Mouse (Mus musculus) forebrain, embryonic 12.5 days (tissue): ENCODE measurements at regions not wholly inside any gene's neighbourhood (a gene's known extent, or its start where the extent isn't known, plus 50 kb on each side); places are given as distances from the start of the nearest gene placed in this dataset.

ENCODE experiments used
- ATAC-seq: fragments of 200-750 bp; cut with Nextera tagmentation; 2 replicates; pipeline ENCODE4 v1.8.0; 2017; ENCODE audit warnings: moderate TSS enrichment; ENCODE audit not compliant: low FRiP score
- H3K27ac ChIP-seq: fragments of 300-500 bp; sonication (generic); 2 replicates; pipeline ENCODE4 v1.5.1; 2016; ENCODE audit warnings: mild to moderate bottlenecking
- H3K27me3 ChIP-seq: fragments of 300-500 bp; sonication (generic); 2 replicates; pipeline ENCODE4 v1.6.1; 2016; ENCODE audit warnings: mild to moderate bottlenecking
- H3K36me3 ChIP-seq: fragments of 300-500 bp; sonication (generic); replicated peaks from 2 replicates; pipeline ENCODE4 v1.6.1; 2016; ENCODE audit warnings: mild to moderate bottlenecking
- H3K4me1 ChIP-seq: fragments of 300-500 bp; sonication (generic); 2 replicates; pipeline ENCODE4 v1.6.1; 2016
- H3K4me2 ChIP-seq: fragments of 300-500 bp; sonication (generic); 2 replicates; pipeline ENCODE4 v1.6.1; 2016; ENCODE audit warnings: mild to moderate bottlenecking, moderate library complexity
- H3K4me3 ChIP-seq: fragments of 300-500 bp; sonication (generic); replicated peaks from 2 replicates; pipeline ENCODE4 v1.5.1; 2016; ENCODE audit warnings: mild to moderate bottlenecking
- H3K9ac ChIP-seq: fragments of 300-500 bp; sonication (generic); 2 replicates; pipeline ENCODE4 v1.6.1; 2016; ENCODE audit warnings: mild to moderate bottlenecking
- H3K9me3 ChIP-seq: fragments of 300-500 bp; sonication (generic); 2 replicates; pipeline ENCODE4 v1.6.1; 2016
- WGBS: fragments of 180-500 bp; shearing (Covaris S2); methylation state at CpG from one replicate; pipeline ENCODE4 v1.1.7; 2016; 5-methylcytosine and 5-hydroxymethylcytosine counted together

DNA sequence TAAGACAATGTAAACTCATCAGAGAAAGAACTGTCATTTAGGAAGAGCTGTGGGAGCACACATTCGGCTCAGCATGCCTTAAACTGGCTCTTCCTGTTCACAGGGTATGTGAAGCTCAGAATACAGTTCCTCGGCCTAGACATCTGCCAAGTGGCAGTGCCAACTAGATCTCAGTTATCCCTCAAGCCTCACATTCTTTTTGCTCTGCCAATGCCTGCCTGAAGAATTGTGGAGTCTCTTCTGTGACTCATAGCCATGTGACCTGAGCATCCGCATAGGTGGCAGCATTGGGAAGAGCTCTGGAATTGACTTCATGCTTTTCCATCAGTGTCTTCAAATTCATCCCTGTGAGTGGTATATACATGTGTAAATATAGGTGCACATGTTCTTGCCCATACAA lies 59.7 kb downstream of the Prlhr start:
- no peaks in the 10 kb centered on the region for H3K36me3 ChIP-seq
- no peak overlapping the region for H3K4me2 ChIP-seq
- H3K27ac ChIP-seq = no peak overlapping the region
- H3K4me3 ChIP-seq = no peak overlapping the region
- H3K9me3 ChIP-seq = no peaks in the 10 kb centered on the region
- ATAC-seq = no peak
- WGBS = 90% methylated on average over 3 of the region's 3 CpGs
- no peak overlapping the region for H3K9ac ChIP-seq
- H3K4me1 ChIP-seq = no peaks in the 10 kb centered on the region
- H3K27me3 ChIP-seq = no peaks in the 10 kb centered on the region

DNA sequence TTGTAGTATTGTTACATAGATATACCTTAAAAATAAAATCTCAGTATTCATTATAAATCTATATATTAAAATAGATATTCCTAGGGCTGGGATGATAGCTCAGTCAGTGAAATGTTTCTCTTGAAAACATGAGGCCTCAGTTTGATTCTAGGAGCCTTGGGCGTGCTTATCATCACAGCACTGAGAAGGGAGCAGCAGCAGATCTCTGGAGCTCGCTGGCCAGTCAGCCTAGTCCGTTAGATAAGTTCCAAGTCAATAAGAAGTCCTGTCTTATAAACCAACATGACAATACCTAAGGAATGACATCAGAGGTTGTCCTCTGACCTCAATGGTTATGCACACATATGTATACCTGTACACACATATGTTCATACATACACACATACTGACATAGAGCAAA lies 68.7 kb downstream of the Prlhr start:
- no peaks in the 10 kb centered on the region for H3K9me3 ChIP-seq
- H3K4me2 ChIP-seq = no peak overlapping the region
- H3K36me3 ChIP-seq = no peaks in the 10 kb centered on the region
- H3K27me3 ChIP-seq = no peaks in the 10 kb centered on the region
- 87% methylated on average over 3 of the region's 3 CpGs for WGBS
- ATAC-seq = no peak
- no peak overlapping the region for H3K27ac ChIP-seq
- peaks cover 6% of the 10 kb centered on the region; the same call in 1 of the 2 replicates for H3K4me1 ChIP-seq
- H3K9ac ChIP-seq = no peak overlapping the region
- H3K4me3 ChIP-seq = no peak overlapping the region

DNA sequence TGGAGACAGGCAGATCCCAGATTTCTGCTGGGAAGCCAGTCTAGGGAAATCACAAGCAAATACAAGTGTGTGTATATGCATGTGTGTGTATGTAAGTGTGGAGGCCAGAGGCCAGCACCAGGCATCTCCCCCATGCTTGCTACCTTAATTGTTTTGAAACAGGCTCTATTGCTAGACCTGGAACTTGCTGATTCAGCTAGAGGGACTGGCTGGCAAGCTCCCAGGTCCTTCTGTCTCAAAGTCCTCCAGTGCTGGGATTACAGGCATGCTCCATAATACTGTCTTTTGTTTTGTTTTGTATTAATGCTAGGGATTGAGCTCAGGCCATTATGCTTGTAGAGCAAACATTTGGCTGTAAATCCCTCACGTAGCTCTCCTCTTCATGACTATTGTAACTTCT lies 70.4 kb downstream of the Prlhr start:
- Histone ChIP-seq H3K4me2 (no peak overlapping the region), H3K4me3 (no peak overlapping the region), H3K4me1 (peaks cover 6% of the 10 kb centered on the region; the same call in 1 of the 2 replicates), H3K9me3 (no peaks in the 10 kb centered on the region), H3K9ac (no peak overlapping the region), H3K27me3 (no peaks in the 10 kb centered on the region; the same call in 1 of the 2 replicates), H3K27ac (no peak overlapping the region), H3K36me3 (no peaks in the 10 kb centered on the region)
- WGBS = 45% methylated on average over 1 of the region's 1 CpGs
- no peak for ATAC-seq

DNA sequence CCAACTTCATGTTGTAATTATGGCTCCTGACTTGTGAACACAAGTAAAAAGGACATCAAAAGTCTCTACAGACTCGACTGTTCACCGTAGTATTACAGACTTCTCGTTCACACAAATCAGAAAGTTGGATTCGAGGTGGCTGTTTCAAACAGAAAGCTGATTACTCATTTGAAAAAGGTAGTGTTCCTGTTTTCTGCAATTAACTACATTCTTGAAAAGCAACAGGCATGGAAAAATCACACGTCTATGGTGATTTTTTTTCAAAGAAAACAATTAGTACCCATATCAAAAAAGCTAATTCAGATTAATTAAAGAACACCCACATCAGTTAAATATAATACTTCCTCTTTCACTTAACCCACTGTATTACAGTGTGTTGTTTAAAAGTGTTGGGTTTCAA lies 71.5 kb downstream of the Prlhr start:
- 63% methylated on average over 5 of the region's 5 CpGs for WGBS
- Histone ChIP-seq H3K4me1 (peaks cover 6% of the 10 kb centered on the region; the same call in 1 of the 2 replicates), H3K4me2 (no peak overlapping the region), H3K4me3 (no peak overlapping the region), H3K27me3 (no peaks in the 10 kb centered on the region; the same call in 1 of the 2 replicates), H3K9me3 (no peaks in the 10 kb centered on the region), H3K9ac (no peak overlapping the region), H3K27ac (no peak overlapping the region), H3K36me3 (no peaks in the 10 kb centered on the region)
- ATAC-seq = no peak

DNA sequence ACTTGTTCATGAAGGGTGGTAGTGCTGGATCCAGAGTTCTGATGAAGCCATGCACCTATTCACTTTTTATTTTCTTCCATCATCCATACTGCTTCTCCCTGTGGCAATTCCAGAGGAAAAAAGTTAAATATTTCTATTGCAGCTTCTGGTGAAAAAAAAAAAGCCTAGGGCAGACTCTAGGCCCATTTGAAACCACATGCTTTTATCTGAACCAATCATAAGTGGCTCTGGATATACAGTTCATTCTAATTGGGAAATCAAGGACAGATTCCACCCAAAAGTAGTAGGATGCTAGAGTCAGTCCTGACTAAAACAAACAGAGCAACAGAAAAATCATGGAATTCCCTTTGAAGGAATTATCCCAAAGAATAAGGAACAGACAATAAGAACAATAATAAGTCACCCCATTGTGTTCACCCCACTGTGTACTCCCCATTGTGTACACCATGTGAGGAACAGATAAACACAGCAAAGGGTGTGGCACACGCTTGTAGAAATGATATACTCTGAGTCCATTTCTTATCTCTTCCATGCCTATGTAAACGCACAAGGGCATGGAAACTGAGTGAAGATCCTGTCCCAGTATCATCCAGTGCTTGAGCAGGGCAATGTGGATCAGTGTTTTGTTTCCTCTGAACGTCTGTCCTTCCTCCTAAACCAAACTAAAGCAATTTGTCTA lies 81.4 kb downstream of the Prlhr start:
- no peak overlapping the region for H3K4me2 ChIP-seq
- no peaks in the 10 kb centered on the region for H3K36me3 ChIP-seq
- no peak for ATAC-seq
- H3K4me3 ChIP-seq = no peak overlapping the region
- no peak overlapping the region for H3K27ac ChIP-seq
- no peak overlapping the region for H3K9ac ChIP-seq
- H3K27me3 ChIP-seq = no peaks in the 10 kb centered on the region
- H3K9me3 ChIP-seq = no peaks in the 10 kb centered on the region
- 81% methylated on average over 3 of the region's 3 CpGs for WGBS
- H3K4me1 ChIP-seq = no peaks in the 10 kb centered on the region

DNA sequence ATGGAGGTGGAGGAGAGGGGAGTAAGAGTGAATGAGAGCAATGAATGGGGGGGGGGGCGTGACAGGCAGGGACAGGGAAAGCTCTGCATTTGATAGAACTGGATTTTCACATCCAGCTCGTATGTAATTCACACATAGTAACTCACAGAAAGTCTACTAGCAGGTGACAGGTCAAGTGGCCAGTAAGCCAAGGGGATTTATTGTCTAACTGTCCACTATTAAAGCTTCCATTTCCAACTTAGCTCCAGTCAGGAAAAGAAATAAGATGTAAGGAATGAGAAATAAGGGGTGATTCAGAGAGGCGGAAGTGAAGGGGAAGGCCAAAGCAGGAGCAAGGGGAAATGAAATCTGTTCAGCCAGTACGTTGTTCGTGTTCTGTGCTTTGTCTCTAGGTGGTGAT lies 83.4 kb downstream of the Prlhr start:
- no peak for ATAC-seq
- no peaks in the 10 kb centered on the region for H3K27me3 ChIP-seq
- no peaks in the 10 kb centered on the region; the same call in 1 of the 2 replicates for H3K4me1 ChIP-seq
- H3K9ac ChIP-seq = no peak overlapping the region
- no peaks in the 10 kb centered on the region for H3K9me3 ChIP-seq
- no peak overlapping the region for H3K4me2 ChIP-seq
- 78% methylated on average over 5 of the region's 5 CpGs for WGBS
- H3K36me3 ChIP-seq = no peaks in the 10 kb centered on the region
- no peak overlapping the region for H3K27ac ChIP-seq
- H3K4me3 ChIP-seq = no peak overlapping the region

DNA sequence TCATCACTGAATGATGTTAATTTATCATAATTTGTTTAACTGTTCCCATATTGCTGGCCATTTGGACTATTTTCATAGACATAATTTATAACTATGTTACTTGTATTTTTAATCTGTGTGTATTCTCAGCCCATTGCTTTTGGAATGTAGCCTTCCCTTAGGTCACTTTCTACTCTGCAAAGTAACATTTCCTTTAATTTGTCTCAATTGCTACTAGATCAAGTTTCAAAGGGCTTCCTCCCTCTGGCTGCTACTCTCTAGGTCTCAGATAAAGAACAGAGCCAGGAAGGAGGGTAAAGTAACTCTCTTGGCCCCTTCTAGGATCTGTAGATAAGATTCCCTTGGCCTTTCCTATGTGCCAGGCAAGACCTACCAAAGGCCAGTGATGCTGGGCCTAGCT lies 85.4 kb downstream of the Prlhr start:
- Histone ChIP-seq H3K4me3 (no peak overlapping the region), H3K4me2 (no peak overlapping the region), H3K27me3 (no peaks in the 10 kb centered on the region), H3K4me1 (no peaks in the 10 kb centered on the region; the same call in 1 of the 2 replicates), H3K9me3 (no peaks in the 10 kb centered on the region), H3K36me3 (no peaks in the 10 kb centered on the region), H3K9ac (no peak overlapping the region), H3K27ac (no peak overlapping the region)
- no peak for ATAC-seq

DNA sequence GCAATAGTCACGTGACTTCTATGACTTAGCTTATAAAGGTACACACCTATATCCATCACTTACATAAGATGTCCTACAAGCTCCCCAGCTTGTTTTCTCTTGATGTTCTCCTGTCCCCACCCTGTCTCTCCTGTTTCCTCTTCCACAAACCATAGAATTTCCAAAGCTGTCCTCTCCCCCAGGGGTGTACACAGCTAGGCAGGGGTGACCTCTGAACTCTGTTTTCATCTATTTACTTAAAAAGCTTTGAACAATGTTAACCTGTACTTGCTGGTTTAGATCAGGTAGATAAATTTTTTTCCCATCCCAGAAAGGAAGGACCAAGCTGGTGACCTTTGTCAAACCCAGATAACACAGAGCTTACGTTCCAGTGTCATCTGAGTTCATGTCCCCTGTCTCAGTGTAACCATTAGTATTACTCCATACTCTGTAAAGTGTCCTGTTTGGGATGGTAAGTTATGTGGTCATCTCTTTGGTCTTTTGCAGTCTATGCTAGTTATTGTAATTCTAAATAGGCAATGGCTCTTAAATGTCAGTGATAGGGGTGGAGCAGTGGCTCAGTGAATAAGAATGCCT lies 89.0 kb downstream of the Prlhr start:
- no peak for ATAC-seq
- Histone ChIP-seq H3K27me3 (no peaks in the 10 kb centered on the region), H3K36me3 (no peaks in the 10 kb centered on the region), H3K4me1 (no peaks in the 10 kb centered on the region; the same call in 1 of the 2 replicates), H3K4me2 (no peak overlapping the region), H3K4me3 (no peak overlapping the region), H3K27ac (no peak overlapping the region), H3K9ac (no peak overlapping the region), H3K9me3 (no peaks in the 10 kb centered on the region)
- 86% methylated on average over 2 of the region's 2 CpGs for WGBS

DNA sequence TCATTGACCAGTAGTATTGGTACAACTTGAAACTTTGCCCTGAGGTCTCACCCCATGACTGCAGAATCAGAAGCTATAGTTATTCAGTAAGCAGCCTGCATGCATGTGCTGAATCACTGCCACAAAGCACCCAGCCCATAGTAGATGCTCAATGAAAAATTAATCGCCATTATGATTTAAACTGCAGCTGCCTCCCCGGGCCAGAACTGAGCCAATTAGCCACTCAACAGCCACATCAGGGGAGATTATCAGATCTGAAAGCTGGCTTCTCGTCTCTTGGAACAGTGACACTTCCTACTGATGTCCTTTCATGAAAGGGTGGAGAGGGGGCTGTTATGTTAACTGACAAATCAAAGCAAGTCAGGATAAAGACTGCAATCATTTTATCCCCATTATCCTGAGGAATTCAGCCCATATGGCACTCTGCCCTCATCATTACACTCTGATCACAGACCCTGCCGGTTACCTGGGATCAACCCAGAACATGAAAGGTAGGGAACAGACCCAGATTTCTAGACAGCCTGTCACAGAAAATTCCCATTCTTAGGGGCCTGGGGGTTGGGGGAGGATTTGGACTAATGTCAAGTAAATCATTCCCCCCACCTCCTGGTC lies 104.0 kb downstream of the Prlhr start:
- Histone ChIP-seq H3K9me3 (no peaks in the 10 kb centered on the region), H3K27ac (0 out of 2 replicates have a peak overlapping the region, but pooled peaks have one; percentile 36), H3K27me3 (no peaks in the 10 kb centered on the region), H3K4me3 (no peak overlapping the region), H3K9ac (no peak overlapping the region), H3K4me1 (peaks cover 16% of the 10 kb centered on the region), H3K4me2 (no peak overlapping the region), H3K36me3 (no peaks in the 10 kb centered on the region)
- WGBS = 28% methylated on average over 4 of the region's 4 CpGs
- ATAC-seq = no peak

DNA sequence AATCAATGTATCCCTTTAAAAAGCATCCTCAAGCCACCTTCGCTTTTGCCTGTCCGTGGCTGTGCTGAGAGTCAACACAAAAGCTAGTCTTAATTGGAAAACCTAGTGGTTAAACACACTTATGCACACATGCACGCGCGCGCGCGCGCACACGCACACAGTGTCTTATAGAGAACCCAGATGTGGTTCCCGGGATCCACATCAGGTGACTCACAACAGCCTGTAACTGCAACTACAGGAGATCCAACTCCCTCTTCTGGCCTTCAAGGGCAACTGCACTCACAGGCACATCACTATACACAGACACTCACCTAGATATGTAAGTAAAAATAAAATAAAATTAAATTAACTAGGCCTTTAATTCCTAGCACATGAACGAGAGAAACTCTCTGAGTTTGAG lies 118.4 kb upstream of the Fam204a start:
- Histone ChIP-seq H3K4me1 (no peaks in the 10 kb centered on the region), H3K36me3 (no peaks in the 10 kb centered on the region)

DNA sequence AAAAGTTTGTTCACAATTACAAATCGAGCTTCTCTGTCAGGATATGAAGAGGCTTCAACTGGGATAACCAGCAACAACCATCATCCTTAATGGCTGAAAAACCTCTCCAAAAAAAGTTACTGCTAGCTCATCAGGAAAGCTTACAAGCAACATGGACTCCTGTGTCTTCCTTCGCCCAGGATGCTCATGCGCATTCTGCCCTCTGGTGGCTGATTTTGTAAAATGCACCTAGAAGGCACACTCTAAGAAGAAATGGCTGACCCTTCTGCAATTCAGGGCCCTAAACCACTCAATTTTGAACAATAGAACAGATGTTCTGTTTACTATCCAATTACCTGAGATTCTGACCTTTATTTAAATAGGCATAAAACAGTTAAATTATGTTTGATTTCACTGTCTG lies 115.0 kb upstream of the Fam204a start:
- no peaks in the 10 kb centered on the region for H3K27me3 ChIP-seq
- no peak overlapping the region for H3K4me2 ChIP-seq
- no peak overlapping the region for H3K4me3 ChIP-seq
- H3K27ac ChIP-seq = no peak overlapping the region
- H3K9me3 ChIP-seq = no peaks in the 10 kb centered on the region
- 6% methylated on average over 3 of the region's 3 CpGs for WGBS
- H3K4me1 ChIP-seq = no peaks in the 10 kb centered on the region; the same call in 1 of the 2 replicates
- H3K9ac ChIP-seq = no peak overlapping the region
- no peaks in the 10 kb centered on the region for H3K36me3 ChIP-seq
- ATAC-seq = no peak; the same call in 1 of the 2 replicates

More for the DNA sequence above, 118.4 kb upstream of the Fam204a start:
- H3K4me3 ChIP-seq = no peak overlapping the region
- no peak overlapping the region for H3K4me2 ChIP-seq
- ATAC-seq = no peak
- no peaks in the 10 kb centered on the region for H3K27me3 ChIP-seq
- H3K27ac ChIP-seq = no peak overlapping the region
- no peaks in the 10 kb centered on the region for H3K9me3 ChIP-seq
- no peak overlapping the region for H3K9ac ChIP-seq
- WGBS = 95% methylated on average over 12 of the region's 12 CpGs

DNA sequence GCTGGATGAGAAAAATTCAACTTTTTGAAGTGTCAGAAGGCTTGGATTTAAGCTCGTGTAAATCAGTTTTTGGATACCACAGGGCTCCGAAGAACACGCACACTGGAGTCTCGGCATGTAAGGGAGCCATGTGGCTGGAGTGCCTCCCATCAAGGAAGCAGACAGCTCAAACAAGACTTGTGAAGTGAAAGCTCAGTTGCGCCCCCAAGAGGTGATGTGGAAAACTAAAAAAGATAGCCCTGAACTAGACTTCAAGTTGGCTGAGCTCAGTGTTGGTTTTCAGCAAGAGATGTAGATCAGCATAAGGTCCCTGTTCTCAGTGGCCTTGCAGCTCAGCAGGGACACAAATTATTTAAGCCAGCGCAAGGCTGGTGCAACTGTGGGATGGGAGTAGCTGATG lies 113.7 kb upstream of the Fam204a start:
- no peak overlapping the region for H3K4me2 ChIP-seq
- H3K36me3 ChIP-seq = no peaks in the 10 kb centered on the region
- 83% methylated on average over 6 of the region's 6 CpGs for WGBS
- H3K9me3 ChIP-seq = no peaks in the 10 kb centered on the region
- H3K27ac ChIP-seq = no peak overlapping the region
- no peaks in the 10 kb centered on the region; the same call in 1 of the 2 replicates for H3K4me1 ChIP-seq
- ATAC-seq = no peak
- no peak overlapping the region for H3K9ac ChIP-seq
- no peak overlapping the region for H3K4me3 ChIP-seq
- no peaks in the 10 kb centered on the region for H3K27me3 ChIP-seq

DNA sequence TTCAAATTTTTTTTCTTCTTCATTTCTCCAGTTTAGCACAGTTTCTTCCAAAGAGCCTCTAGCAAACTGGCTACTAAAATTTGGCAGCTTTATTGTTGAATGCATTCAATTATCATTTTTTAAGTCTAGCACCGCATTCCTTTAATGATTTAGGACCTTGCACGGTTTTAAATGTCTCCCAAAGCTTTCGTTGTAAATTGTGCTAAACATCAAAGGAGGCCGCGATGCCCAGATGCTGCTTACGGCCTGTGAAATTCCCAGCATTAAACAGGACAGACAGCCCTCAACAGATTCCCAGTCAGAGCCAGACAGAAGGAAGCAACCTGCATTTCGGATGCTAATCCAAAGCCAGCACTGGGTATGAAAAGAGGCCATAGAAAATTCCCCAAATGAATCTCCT lies 108.0 kb upstream of the Fam204a start:
- Histone ChIP-seq H3K27me3 (no peaks in the 10 kb centered on the region), H3K9ac (no peak overlapping the region), H3K4me2 (no peak overlapping the region), H3K27ac (no peak overlapping the region), H3K9me3 (no peaks in the 10 kb centered on the region), H3K36me3 (no peaks in the 10 kb centered on the region), H3K4me3 (no peak overlapping the region), H3K4me1 (peaks cover 2% of the 10 kb centered on the region; the same call in 1 of the 2 replicates)
- no peak for ATAC-seq
- WGBS = 55% methylated on average over 7 of the region's 7 CpGs
